Mouse (Mus musculus) megakaryocyte, embryonic 14.5 days (primary cell): ENCODE measurements at regions not wholly inside any gene's neighbourhood (a gene's known extent, or its start where the extent isn't known, plus 50 kb on each side); places are given as distances from the start of the nearest gene placed in this dataset.

Experiments
- FLI1 ChIP-seq: IDR thresholded peaks from 2 replicates; pipeline ENCODE4 v1.6.1; 2012; ENCODE audit warnings: low read length, inconsistent platforms, mixed read lengths
- GATA1 ChIP-seq: IDR thresholded peaks from 3 replicates; pipeline ENCODE4 v1.6.1; 2012; ENCODE audit warnings: mixed read lengths, low read length, inconsistent platforms, borderline replicate concordance

- TF ChIP-seq FLI1 (no peak), GATA1 (no peak)
Measured at GRCm38 (mm10) chr7:66480446-66480845, 53.1 kb upstream of the Aldh1a3 start.
